Mouse (Mus musculus): ENCODE results near the gene Gm5426. TPM values are rescaled to one million over a fixed set of nuclear protein-coding genes. Genes with fewer than 3 reads are reported as not detected.
"Not testable (repeated sequence)": the region's sequence is repeated elsewhere in the genome, so short reads cannot be mapped to it uniquely, and the experiment has no call there.

Gene Gm5426
- total RNA-seq (2022) = not detected

GRCm38 (mm10) chr10:96136451-96136850 is at the start of gene Gm5426:
Gm5426 (plus strand) TSS chr10:96136603.
- not testable (repeated sequence) for DNase-seq

GRCm38 (mm10) chr10:96089744-96090143 is 46.7 kb upstream of the Gm5426 start:
- no peak for DNase-seq

- no peak for DNase-seq
These were observed 46.0 kb upstream of the Gm5426 start for GRCm38 (mm10) chr10:96090388-96090787.

- DNase-seq = no peak
These were observed 42.4 kb upstream of the Gm5426 start for GRCm38 (mm10) chr10:96093890-96094531.

GRCm38 (mm10) chr10:96094559-96094958 is 41.8 kb upstream of the Gm5426 start:
- DNase-seq = no peak

- no peak for DNase-seq
These were observed 39.7 kb upstream of the Gm5426 start for GRCm38 (mm10) chr10:96096730-96097129.

GRCm38 (mm10) chr10:96101035-96101434 is 35.4 kb upstream of the Gm5426 start:
- DNase-seq = no peak

- DNase-seq = no peak
These were observed 32.2 kb upstream of the Gm5426 start for GRCm38 (mm10) chr10:96104158-96104557.

- DNase-seq = no peak
These were observed 31.8 kb upstream of the Gm5426 start for GRCm38 (mm10) chr10:96104624-96105023.

GRCm38 (mm10) chr10:96105124-96105523 is 31.3 kb upstream of the Gm5426 start:
- DNase-seq = no peak

- no peak for DNase-seq
These were observed 29.3 kb upstream of the Gm5426 start for GRCm38 (mm10) chr10:96106972-96107720.

- DNase-seq = no peak
These were observed 28.6 kb upstream of the Gm5426 start for GRCm38 (mm10) chr10:96107825-96108224.

GRCm38 (mm10) chr10:96115325-96115724 is 21.1 kb upstream of the Gm5426 start:
- no peak for DNase-seq

GRCm38 (mm10) chr10:96120821-96121220 is 15.6 kb upstream of the Gm5426 start:
- no peak for DNase-seq

GRCm38 (mm10) chr10:96121249-96122010 is 15.0 kb upstream of the Gm5426 start:
- DNase-seq = no peak

- no peak for DNase-seq
These were observed 12.5 kb upstream of the Gm5426 start for GRCm38 (mm10) chr10:96123885-96124284.

- no peak for DNase-seq
These were observed 12.1 kb upstream of the Gm5426 start for GRCm38 (mm10) chr10:96124290-96124689.

GRCm38 (mm10) chr10:96125771-96126454 is 10.5 kb upstream of the Gm5426 start:
- DNase-seq = no peak

GRCm38 (mm10) chr10:96129213-96129612 is 7.2 kb upstream of the Gm5426 start:
- DNase-seq = no peak

GRCm38 (mm10) chr10:96130406-96130805 is 6.0 kb upstream of the Gm5426 start:
- DNase-seq = no peak

GRCm38 (mm10) chr10:96131112-96131511 is 5.3 kb upstream of the Gm5426 start:
- no peak for DNase-seq

GRCm38 (mm10) chr10:96132161-96132560 is 4.2 kb upstream of the Gm5426 start:
- DNase-seq = peak; percentile 23

- DNase-seq = no peak
These were observed 2.2 kb downstream of the Gm5426 start for GRCm38 (mm10) chr10:96138585-96138984.

Data from adrenal gland, adult 8-10 months (tissue).